Mouse (Mus musculus) embryonic fibroblast, embryonic 13.5 days (primary cell): ENCODE measurements around the gene Sox15. TPM values are rescaled to one million over a fixed set of nuclear protein-coding genes. Genes with fewer than 3 reads are reported as not detected.

Source experiments
- H3K27ac ChIP-seq: 2 replicates; pipeline ENCODE4 v1.5.1; 2012; ENCODE audit warnings: low read length, control low read depth, inconsistent platforms; ENCODE audit not compliant: insufficient read depth
- H3K4me1 ChIP-seq: 2 replicates; pipeline ENCODE4 v1.6.1; 2011; ENCODE audit warnings: low read length; ENCODE audit not compliant: control insufficient read depth, insufficient read depth
- H3K4me3 ChIP-seq: 2 replicates; pipeline ENCODE4 v1.5.1; 2011; ENCODE audit warnings: mild to moderate bottlenecking, control low read depth, low read length; ENCODE audit not compliant: insufficient read depth
- CTCF ChIP-seq: IDR thresholded peaks from 2 replicates; pipeline ENCODE4 v1.5.1; 2011; ENCODE audit warnings: mild to moderate bottlenecking, control low read depth, low read length, moderate library complexity, borderline replicate concordance; ENCODE audit not compliant: insufficient read depth
- POLR2A ChIP-seq: IDR thresholded peaks from 2 replicates; pipeline ENCODE4 v1.6.1; 2011; ENCODE audit warnings: low read depth, mild to moderate bottlenecking, control low read depth, low read length, moderate library complexity
- polyA plus RNA-seq: library from polyadenylated mRNA; stranded (reverse); fragments of >200 nt; gene quantifications from 2 replicates; pipeline ENCODE4 v1.2.4, GENCODE M21; 2011; ENCODE audit warnings: low read depth; ENCODE audit not compliant: missing spikeins, insufficient read length

The Sox15 gene
- polyA plus RNA-seq, 1 experiment, result not detected

DNA sequence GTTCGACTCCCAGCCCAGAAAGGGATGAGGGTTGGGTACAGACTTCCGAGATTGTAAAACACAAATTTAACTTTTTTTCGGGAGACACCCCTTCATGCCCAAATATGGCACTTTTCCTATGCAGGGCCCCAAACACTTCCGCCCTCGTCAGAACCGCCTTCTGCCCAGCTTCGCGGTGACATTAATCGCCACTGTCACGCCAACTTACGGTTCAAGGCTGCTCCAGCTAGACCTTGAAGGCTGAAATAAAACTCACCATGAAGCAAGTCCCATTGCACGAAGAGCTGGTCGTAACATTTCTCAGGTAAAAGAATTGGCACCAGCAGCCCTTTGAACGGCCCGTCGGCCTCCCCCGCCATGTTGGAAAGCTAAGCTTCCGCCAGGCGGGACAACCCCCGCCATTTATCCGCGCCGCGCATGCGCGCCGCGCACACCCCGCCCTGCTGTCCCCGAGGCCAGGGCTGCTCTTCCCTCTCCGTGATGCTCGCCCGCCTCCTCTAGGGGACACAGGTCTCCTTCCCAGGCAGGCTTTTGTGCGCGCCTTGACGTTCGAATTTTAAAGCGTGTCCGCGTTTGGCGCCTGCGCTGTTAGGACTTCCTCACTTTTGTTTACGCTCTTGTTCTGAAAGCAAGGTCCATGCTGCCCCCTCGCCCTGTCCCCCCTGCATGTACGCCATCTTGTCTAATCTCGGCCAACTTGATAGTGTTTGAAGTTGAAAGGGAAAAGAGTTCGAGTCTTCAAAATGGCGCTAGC, 7.3 kb downstream of the Sox15 start, which contains the start of gene Mpdu1:
Gene Mpdu1, minus strand, starts transcription at position 430 of the 754 bp plus-strand sequence.
- TF ChIP-seq CTCF (no peak), POLR2A (peak; percentile 64)
- H3K4me3 ChIP-seq, result peak within 1 kb of the TSS; percentile 62
- 0 out of 2 replicates have a peak, but pooled peaks cover 2% of the 10 kb centered on the region for H3K4me1 ChIP-seq
- H3K27ac ChIP-seq, result peak within 1 kb of the TSS; percentile 94

DNA sequence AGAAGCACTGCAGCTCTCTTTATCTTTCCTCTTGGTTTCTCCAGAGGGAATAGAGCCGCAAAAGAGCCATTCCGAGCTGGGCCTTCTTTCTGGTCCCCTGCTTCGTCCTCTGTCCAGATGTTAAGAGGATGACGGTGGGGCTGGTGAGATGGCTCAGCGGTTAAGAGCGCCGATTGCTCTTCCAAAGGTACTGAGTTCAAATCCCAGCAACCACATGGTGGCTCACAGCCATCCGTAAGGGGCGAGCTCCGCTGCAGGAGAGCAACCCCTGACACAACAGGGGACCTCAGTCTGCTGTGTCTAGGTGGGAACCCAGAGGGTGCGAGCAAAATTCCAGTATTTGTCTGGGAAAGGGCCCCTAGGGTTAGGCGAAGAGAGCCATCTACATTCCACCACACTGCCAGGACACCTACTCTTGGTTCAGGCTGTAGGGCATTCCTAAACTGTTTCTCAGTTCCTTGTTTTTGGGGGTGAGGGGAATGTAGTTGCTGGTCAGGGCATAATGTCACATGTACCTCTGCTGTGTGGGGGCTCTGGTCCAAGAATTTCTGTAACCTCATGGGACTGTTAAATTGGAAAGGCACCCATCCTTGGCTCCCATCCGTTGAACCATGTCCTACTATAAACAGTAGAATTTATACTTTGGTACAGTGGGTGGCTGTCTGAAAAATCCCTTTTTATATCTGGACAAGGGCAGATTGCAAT, 8.0 kb downstream of the Sox15 start:
- TF ChIP-seq POLR2A, result no peak
- TF ChIP-seq CTCF, result no peak
- Histone ChIP-seq H3K27ac (peak overlapping the region; percentile 63), H3K4me3 (peak overlapping the region; percentile 20), H3K4me1 (0 out of 2 replicates have a peak, but pooled peaks cover 2% of the 10 kb centered on the region)

DNA sequence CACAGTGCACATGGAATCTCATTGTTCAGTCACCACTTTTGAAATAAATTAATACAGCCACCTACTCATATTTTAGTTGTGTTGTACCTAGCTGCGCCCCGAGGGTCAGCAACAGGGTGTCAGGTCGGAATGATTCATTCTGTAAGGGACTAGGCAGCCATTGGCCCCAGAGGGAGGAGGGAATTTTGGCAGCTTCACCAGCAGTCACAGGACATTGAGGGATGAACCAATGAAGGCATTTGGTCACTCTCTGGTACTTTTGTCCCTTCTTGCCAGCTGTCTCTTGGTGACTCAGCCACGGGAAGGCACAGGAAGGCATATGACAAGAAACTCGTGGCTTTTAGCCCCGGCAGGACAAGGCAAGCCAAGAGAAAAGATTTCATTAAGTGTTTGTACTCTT, 8.7 kb downstream of the Sox15 start:
- Histone ChIP-seq H3K27ac (0 out of 2 replicates have a peak overlapping the region, but pooled peaks have one; percentile 63), H3K4me3 (no peak overlapping the region), H3K4me1 (0 out of 2 replicates have a peak, but pooled peaks cover 2% of the 10 kb centered on the region)
- no peak for TF ChIP-seq CTCF
- TF ChIP-seq POLR2A, result no peak

DNA sequence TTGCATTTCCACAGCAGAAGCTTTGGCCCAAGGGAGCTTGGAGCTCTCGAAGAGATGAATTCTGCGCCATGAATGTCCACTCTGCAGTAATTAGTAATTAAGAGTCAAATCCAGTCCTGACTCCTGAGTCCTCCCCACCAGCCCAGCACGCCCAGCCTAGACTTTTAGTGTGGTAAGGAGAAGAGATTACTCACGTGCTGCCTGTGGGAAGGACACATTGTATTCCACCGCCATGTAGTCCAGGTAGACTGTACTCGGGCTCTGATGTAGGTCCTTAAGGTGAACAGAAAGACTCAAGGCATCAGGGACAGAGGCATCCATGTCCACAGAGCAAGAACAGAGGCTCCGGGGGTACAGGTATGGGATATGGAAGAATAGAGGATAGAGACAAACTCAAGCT, 9.7 kb downstream of the Sox15 start:
- H3K27ac ChIP-seq, result no peak overlapping the region
- H3K4me3 ChIP-seq, result no peak overlapping the region

DNA sequence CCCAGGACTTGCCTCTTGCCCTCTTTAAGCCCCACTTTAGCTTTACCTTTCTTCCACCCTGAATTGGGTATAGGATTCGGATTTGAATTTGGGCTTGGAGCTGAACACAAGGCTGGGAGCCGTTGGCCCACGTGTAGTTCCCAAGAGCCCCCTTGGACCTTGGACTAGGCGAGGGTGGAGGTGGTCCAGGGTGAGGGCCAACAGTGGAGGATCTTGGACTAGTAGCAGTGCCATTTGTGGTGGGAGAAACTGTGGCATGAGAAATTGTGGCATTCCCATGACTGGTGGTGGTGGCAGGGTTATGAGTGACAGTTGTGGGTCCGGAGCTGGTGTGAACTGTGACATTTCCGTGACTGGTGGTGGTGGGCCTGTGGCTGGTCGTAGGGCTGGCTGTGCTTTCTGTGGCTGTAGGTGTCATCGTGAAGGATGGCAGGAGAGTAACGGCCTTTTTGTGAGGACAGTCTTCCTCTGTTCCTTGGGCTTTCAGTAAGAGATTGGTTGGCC, 10.4 kb downstream of the Sox15 start:
- H3K4me3 ChIP-seq, result no peak overlapping the region
- H3K4me1 ChIP-seq, result 0 out of 2 replicates have a peak, but pooled peaks cover 2% of the 10 kb centered on the region
- TF ChIP-seq POLR2A (peak; percentile 24; the same call in 1 of the 2 replicates), CTCF (no peak)
- H3K27ac ChIP-seq, result no peak overlapping the region

More for the DNA sequence above, 9.7 kb downstream of the Sox15 start:
- TF ChIP-seq POLR2A (no peak; the same call in 1 of the 2 replicates), CTCF (no peak)
- H3K4me1 ChIP-seq, result 0 out of 2 replicates have a peak, but pooled peaks cover 2% of the 10 kb centered on the region

DNA sequence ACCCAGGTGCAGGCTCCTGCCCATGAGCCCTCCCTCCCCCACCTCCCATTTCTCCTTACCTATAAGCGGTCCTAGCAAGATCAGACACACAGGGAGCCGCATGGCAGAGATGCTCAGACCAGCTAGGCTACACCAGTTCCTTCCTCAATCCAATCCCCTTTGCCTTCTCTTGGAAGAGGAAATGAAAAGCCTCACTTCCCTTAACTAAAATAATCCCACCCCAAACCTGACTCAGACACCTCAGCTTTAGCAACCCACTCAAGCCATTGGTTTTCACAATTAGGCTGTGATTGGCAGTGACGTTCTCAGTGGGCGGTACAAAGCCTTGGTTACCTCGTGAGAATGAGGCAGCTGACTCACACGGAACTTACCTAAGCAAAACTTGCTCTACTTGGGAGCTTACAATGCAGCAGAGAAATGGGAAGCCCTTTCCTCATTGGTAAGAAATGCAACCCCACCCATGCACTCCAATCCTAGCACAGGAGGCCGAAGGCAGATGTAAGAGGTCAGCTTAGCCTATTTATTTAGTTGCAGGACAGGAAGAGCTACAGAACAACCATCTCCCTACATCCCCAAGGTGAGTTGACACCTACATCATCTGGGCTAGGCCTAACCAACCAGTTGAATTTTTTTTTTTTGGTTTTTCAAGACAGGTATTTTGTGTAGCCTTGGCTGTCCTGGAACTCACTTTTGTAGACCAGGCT, 11.0 kb downstream of the Sox15 start, which contains the start of gene Cd68:
Gene Cd68, minus strand, starts transcription at position 193 of the 704 bp plus-strand sequence.
- no peak within 1 kb of the TSS for H3K4me3 ChIP-seq
- H3K27ac ChIP-seq, result no peak within 1 kb of the TSS
- no peak for TF ChIP-seq CTCF
- peak; percentile 49 for TF ChIP-seq POLR2A
- 0 out of 2 replicates have a peak, but pooled peaks cover 2% of the 10 kb centered on the region for H3K4me1 ChIP-seq

DNA sequence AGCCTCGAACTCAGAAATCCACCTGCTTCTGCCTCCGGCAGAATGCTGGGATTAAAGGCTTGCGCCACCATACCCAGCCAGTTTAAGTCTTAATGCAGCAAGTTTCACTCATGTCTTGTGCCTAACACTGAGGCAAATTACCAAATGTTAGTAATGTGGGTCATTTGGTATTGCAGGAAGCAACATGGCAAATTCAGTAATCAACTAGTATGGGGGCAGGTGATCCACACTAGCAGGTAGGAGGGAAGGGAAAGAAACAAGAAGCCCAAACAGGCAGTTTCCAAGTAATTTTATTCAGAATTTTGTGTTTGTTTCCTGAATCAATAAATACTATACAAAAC, 11.5 kb downstream of the Sox15 start:
- TF ChIP-seq POLR2A (no peak), CTCF (no peak)
- Histone ChIP-seq H3K4me1 (0 out of 2 replicates have a peak, but pooled peaks cover 2% of the 10 kb centered on the region), H3K4me3 (no peak overlapping the region), H3K27ac (no peak overlapping the region)

DNA sequence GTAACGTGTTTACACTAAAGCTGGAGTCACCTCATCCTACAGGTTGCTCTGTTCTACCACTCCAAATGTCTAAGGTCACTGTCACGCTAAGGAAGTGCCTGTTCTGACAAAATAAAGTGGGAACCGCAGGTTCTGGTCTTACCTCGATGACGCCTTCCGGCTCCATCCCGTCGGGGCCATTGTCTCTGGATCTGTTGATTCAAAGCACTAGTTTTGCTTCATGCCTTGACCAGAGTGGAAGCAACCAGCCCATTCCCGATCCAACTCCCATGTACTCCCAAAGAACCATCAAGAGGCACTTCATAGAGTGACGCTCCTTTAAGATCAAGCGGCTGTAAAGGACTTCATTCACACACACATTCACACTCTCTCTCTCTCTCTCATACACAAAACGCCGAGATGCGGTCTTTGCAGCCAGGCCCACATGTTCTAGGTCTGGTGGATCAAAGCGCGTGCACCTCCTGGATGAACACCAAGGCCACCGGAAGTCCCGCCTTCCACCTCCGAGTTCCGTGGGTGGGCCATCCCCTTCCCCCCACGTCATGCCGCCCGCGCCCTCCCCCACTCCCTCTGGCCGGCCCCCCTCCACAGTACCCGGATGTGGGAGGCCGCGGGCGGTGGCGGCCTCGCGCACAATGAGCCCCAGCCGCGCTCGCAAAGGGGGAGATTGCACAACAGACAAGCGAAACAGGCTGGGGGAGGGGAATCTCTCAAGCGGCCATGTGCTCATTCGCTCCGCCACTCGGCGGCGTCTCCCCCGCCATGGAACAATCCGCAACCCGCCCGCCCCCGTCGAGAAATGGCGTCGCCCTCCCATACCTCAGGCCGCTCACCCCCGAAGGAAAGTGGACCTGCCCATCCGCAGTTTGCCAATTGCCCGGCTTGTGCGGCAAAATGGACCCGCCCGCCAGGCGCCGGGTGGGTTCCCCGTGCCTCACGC, 15.9 kb downstream of the Sox15 start:
- Histone ChIP-seq H3K27ac (peak overlapping the region; percentile 86), H3K4me1 (no peaks in the 10 kb centered on the region), H3K4me3 (peak overlapping the region; percentile 100)
- TF ChIP-seq CTCF (no peak), POLR2A (peak; percentile 47)
